ENCODE assay signal across 13 mouse cellular contexts in genomic region chr10:60027619-60028084, GRCm38 (mm10). TPM values are rescaled to one million over a fixed set of nuclear protein-coding genes. Genes with fewer than 3 reads are reported as not detected.
A peak's percentile ranks its signal among the peaks of the same experiment; 100 is the strongest.
DNase-seq lines count a peak whose midpoint lies in the region; ATAC-seq lines count a peak whose summit lies in the region.
"Had no signal": no experiment of that assay in that cellular context is flagged by ENCODE, and none has a peak within 500 bp of the region (broad histone marks: within the 10 kb centered on the region; RNA-seq: fewer than 3 reads in every experiment).

No protein-coding gene starts in this region.

- H3K4me1 ChIP-seq in kidney, embryonic 15.5 days, result peaks cover 55% of the 10 kb centered on the region
- H3K4me1 ChIP-seq in forebrain, embryonic 16.5 days (replicated peaks; ENCODE audit: control insufficient read depth, insufficient read depth, low read length), result peaks cover 28% of the 10 kb centered on the region
- H3K4me1 ChIP-seq in midbrain, embryonic 15.5 days, result peaks cover 44% of the 10 kb centered on the region
- H3K4me1 ChIP-seq in heart, embryonic 12.5 days (replicated peaks), result peaks cover 18% of the 10 kb centered on the region

- H3K27ac ChIP-seq in kidney, embryonic 15.5 days, result peak overlapping the region; percentile 89
- H3K27ac ChIP-seq in forebrain, embryonic 16.5 days (ENCODE audit: low read length), result no peak overlapping the region; the same call in 1 of the 2 replicates
- peak overlapping the region; percentile 3; the same call in 1 of the 2 replicates for H3K27ac ChIP-seq in midbrain, embryonic 15.5 days
- no peak overlapping the region for H3K27ac ChIP-seq in heart, embryonic 12.5 days (ENCODE audit: poor library complexity, severe bottlenecking)

- ATAC-seq in kidney, embryonic 15.5 days (replicated peaks; ENCODE audit: low FRiP score), result no peak
- no peak for ATAC-seq in forebrain, embryonic 16.5 days
- no peak for ATAC-seq in midbrain, embryonic 15.5 days (replicated peaks)
- ATAC-seq in heart, embryonic 12.5 days (ENCODE audit: insufficient number of reproducible peaks, low FRiP score), result no peak

- no peaks in the 10 kb centered on the region for H3K27me3 ChIP-seq in kidney, embryonic 15.5 days
- no peaks in the 10 kb centered on the region for H3K27me3 ChIP-seq in forebrain, embryonic 16.5 days (replicated peaks; ENCODE audit: control insufficient read depth, insufficient read depth, low read length)
- no peaks in the 10 kb centered on the region for H3K27me3 ChIP-seq in midbrain, embryonic 15.5 days (replicated peaks)
- H3K27me3 ChIP-seq in heart, embryonic 12.5 days (replicated peaks), result no peaks in the 10 kb centered on the region
- H3K27me3 ChIP-seq: lung, embryonic 15.5 days had no signal

- 41% methylated on average over 2 of the region's 2 CpGs for WGBS in kidney, embryonic 15.5 days
- WGBS in forebrain, embryonic 16.5 days, result 22% methylated on average over 2 of the region's 2 CpGs
- WGBS in midbrain, embryonic 15.5 days, result 55% methylated on average over 2 of the region's 2 CpGs
- 61% methylated on average over 2 of the region's 2 CpGs for WGBS in heart, embryonic 12.5 days

- no peak overlapping the region for H3K9ac ChIP-seq in kidney, embryonic 15.5 days
- H3K9ac ChIP-seq in forebrain, embryonic 16.5 days (replicated peaks; ENCODE audit: low read depth, low read length), result 0 out of 2 replicates have a peak overlapping the region, but pooled peaks have one; percentile 29
- H3K9ac ChIP-seq in midbrain, embryonic 15.5 days, result no peak overlapping the region
- no peak overlapping the region for H3K9ac ChIP-seq in heart, embryonic 12.5 days
- H3K9ac ChIP-seq: lung, embryonic 15.5 days had no signal

- no peaks in the 10 kb centered on the region for H3K36me3 ChIP-seq in kidney, embryonic 15.5 days
- H3K36me3 ChIP-seq in forebrain, embryonic 16.5 days (ENCODE audit: control insufficient read depth, insufficient read depth), result no peaks in the 10 kb centered on the region
- no peaks in the 10 kb centered on the region for H3K36me3 ChIP-seq in midbrain, embryonic 15.5 days (replicated peaks)
- no peaks in the 10 kb centered on the region for H3K36me3 ChIP-seq in heart, embryonic 12.5 days

- no peaks in the 10 kb centered on the region for H3K9me3 ChIP-seq in kidney, embryonic 15.5 days (replicated peaks)
- no peaks in the 10 kb centered on the region for H3K9me3 ChIP-seq in forebrain, embryonic 16.5 days (ENCODE audit: control insufficient read depth, low read length)
- no peaks in the 10 kb centered on the region for H3K9me3 ChIP-seq in midbrain, embryonic 15.5 days
- H3K9me3 ChIP-seq in heart, embryonic 12.5 days (replicated peaks), result no peaks in the 10 kb centered on the region
- H3K9me3 ChIP-seq: lung, embryonic 15.5 days had no signal

- no peak for DNase-seq in kidney, postnatal 4 days
- peak; percentile 72 for DNase-seq in MN1 (ENCODE audit: low spot score)
- no peak for DNase-seq in heart, postnatal 4 days
- no peak for DNase-seq in frontal cortex, adult 2 months (ENCODE audit: extremely low spot score in 1 of 2, low spot score in 1 of 2)
- DNase-seq: adrenal gland, adult 8-10 months; cerebellum, adult 8-10 months; right cerebral cortex, postnatal 4 days had no signal

- H3K4me2 ChIP-seq in kidney, embryonic 15.5 days, result no peak overlapping the region
- H3K4me2 ChIP-seq in forebrain, embryonic 16.5 days (ENCODE audit: low read length), result no peak overlapping the region
- H3K4me2 ChIP-seq in midbrain, embryonic 15.5 days, result no peak overlapping the region
- H3K4me2 ChIP-seq in heart, embryonic 12.5 days, result no peak overlapping the region
- H3K4me2 ChIP-seq: lung, embryonic 15.5 days had no signal

- H3K4me3 ChIP-seq in kidney, embryonic 15.5 days (replicated peaks), result no peak overlapping the region
- no peak overlapping the region for H3K4me3 ChIP-seq in forebrain, embryonic 16.5 days (replicated peaks; ENCODE audit: low read length)
- no peak overlapping the region for H3K4me3 ChIP-seq in midbrain, embryonic 15.5 days
- H3K4me3 ChIP-seq in heart, embryonic 12.5 days, result no peak overlapping the region
- H3K4me3 ChIP-seq: erythroblast, embryonic 14.5 days; lung, embryonic 15.5 days had no signal

RNA-seq across cellular contexts. Expression of gene Anapc16, which starts 24.7 kb away (rescaled TPM):
- polyA plus RNA-seq in kidney, embryonic 15.5 days (2015; fragmentation: Nextera tagmentation; extraction: Ambion mirVana), result 102 and 107 TPM in 2 replicates
- 112 and 115 TPM in 2 replicates for polyA plus RNA-seq in forebrain, embryonic 16.5 days (2015; fragmentation: Nextera tagmentation; extraction: Ambion mirVana)
- 106 and 109 TPM in 2 replicates for polyA plus RNA-seq in midbrain, embryonic 15.5 days (2015; fragmentation: Nextera tagmentation; extraction: Ambion mirVana)
- polyA plus RNA-seq in heart, embryonic 12.5 days (2016; fragmentation: Nextera tagmentation; extraction: Ambion mirVana), result 79.4 and 84.7 TPM in 2 replicates
- 10 to 100 TPM; 70.5 to 73.5 TPM for total RNA-seq in heart, postnatal 4 days (2021)
- 86.0 and 101 TPM in 2 replicates for polyA plus RNA-seq in frontal cortex, adult 2 months (2012; rRNA removed)

RNA-seq across cellular contexts. Expression of gene Ascc1, which starts 25.0 kb away (rescaled TPM):
- 48.7 and 50.6 TPM in 2 replicates for polyA plus RNA-seq in kidney, embryonic 15.5 days (2015; fragmentation: Nextera tagmentation; extraction: Ambion mirVana)
- polyA plus RNA-seq in forebrain, embryonic 16.5 days (2015; fragmentation: Nextera tagmentation; extraction: Ambion mirVana), result 45.1 and 50.0 TPM in 2 replicates
- polyA plus RNA-seq in midbrain, embryonic 15.5 days (2015; fragmentation: Nextera tagmentation; extraction: Ambion mirVana), result 47.4 and 48.7 TPM in 2 replicates
- polyA plus RNA-seq in heart, embryonic 12.5 days (2016; fragmentation: Nextera tagmentation; extraction: Ambion mirVana), result 33.2 and 33.8 TPM in 2 replicates
- total RNA-seq in heart, postnatal 4 days (2021), result 10 to 100 TPM; 20.2 to 22.0 TPM
- polyA plus RNA-seq in frontal cortex, adult 2 months (2012; rRNA removed), result 26.5 and 27.2 TPM in 2 replicates

Comparison
In these comparisons a context has a peak if more than half of its experiments do, and no peak if none do; other contexts are left out.
1. H3K27ac ChIP-seq: peak in kidney, embryonic 15.5 days (single experiment) and midbrain, embryonic 15.5 days (single experiment); none in forebrain, embryonic 16.5 days (single experiment) and heart, embryonic 12.5 days (single experiment).